In the genomic region with DNA sequence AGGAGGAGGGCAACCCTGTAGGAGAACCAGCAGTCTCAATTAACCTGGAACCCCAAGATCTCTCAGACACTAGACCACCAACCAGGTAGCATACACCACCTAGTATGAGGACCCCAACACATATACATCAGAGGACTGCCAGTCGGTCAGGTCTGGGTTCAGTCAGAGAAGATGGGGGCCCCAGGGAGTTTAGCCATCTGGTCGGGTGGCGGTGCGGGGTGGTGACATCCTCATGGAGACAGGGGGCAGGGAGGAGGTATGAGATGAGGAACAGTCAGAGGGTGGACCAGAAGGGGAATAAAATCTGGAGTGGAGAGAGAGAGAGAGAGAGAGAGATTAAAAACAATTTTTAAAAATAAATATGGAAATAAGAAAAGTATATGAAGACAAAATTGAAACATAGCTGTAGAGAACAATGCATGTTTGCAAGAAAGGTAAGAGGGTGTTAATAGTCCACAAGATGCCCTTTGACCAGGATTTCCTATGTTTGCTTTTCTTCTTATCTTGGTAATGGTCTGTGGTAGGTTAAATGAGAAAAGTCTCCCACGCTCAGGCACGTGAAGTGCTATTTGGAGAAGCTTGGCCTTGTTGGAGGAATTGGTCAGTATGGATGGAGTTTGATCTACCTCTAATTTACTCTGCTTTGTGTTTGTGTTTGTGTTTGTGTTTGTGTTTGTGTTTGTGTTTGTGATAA, we compare ENCODE assay signal across 17 mouse cellular contexts.
"Had no signal": no experiment of that assay in that cellular context is flagged by ENCODE, and none has a peak within 500 bp of the region (broad histone marks: within the 10 kb centered on the region; RNA-seq: fewer than 3 reads in every experiment).

No protein-coding gene starts in this region.

- H3K4me3 ChIP-seq: liver, embryonic 15.5 days; lung, embryonic 15.5 days; megakaryocyte, embryonic 14.5 days; midbrain, embryonic 13.5 days; midbrain, embryonic 15.5 days; neural tube, embryonic 12.5 days had no signal

- H3K9me3 ChIP-seq: liver, embryonic 15.5 days; lung, embryonic 15.5 days; midbrain, embryonic 13.5 days; midbrain, embryonic 15.5 days; neural tube, embryonic 12.5 days had no signal

- H3K4me1 ChIP-seq: liver, embryonic 15.5 days; lung, embryonic 15.5 days; midbrain, embryonic 13.5 days; midbrain, embryonic 15.5 days; neural tube, embryonic 12.5 days had no signal

- ATAC-seq: liver, postnatal 0 days; lung, postnatal 0 days; midbrain, embryonic 13.5 days; midbrain, embryonic 15.5 days had no signal

- H3K36me3 ChIP-seq: liver, embryonic 15.5 days; lung, embryonic 15.5 days; midbrain, embryonic 13.5 days; midbrain, embryonic 15.5 days; neural tube, embryonic 12.5 days had no signal

- H3K27me3 ChIP-seq: liver, embryonic 15.5 days; lung, embryonic 15.5 days; megakaryocyte, embryonic 14.5 days; midbrain, embryonic 13.5 days; midbrain, embryonic 15.5 days; neural tube, embryonic 12.5 days had no signal

- H3K9ac ChIP-seq: liver, embryonic 15.5 days; liver, postnatal 0 days; lung, embryonic 15.5 days; midbrain, embryonic 13.5 days; midbrain, embryonic 15.5 days; neural tube, embryonic 12.5 days had no signal

- H3K27ac ChIP-seq: liver, embryonic 15.5 days; lung, embryonic 15.5 days; macrophage; midbrain, embryonic 13.5 days; midbrain, embryonic 15.5 days; neural tube, embryonic 12.5 days had no signal

- DNase-seq: liver, postnatal 0 days; lung, adult 2 months; lung, postnatal 14 days; lung, postnatal 36 days; right cerebral cortex, postnatal 14 days; thymus, adult 18-20 months; thymus, postnatal 14 days; thymus, postnatal 36 days had no signal

- H3K4me2 ChIP-seq: liver, embryonic 15.5 days; lung, embryonic 15.5 days; midbrain, embryonic 11.5 days; midbrain, embryonic 13.5 days; midbrain, embryonic 15.5 days; neural tube, embryonic 12.5 days had no signal
